Mouse (Mus musculus) left cerebral cortex, postnatal 36 days (tissue): ENCODE measurements around the gene Elf4. TPM values are rescaled to one million over a fixed set of nuclear protein-coding genes. Genes with fewer than 3 reads are reported as not detected.
"Not testable (repeated sequence)": the region's sequence is repeated elsewhere in the genome, so short reads cannot be mapped to it uniquely, and the experiment has no call there.

Experiments used
- DNase-seq, 2 experiments: peaks; one replicate each; pipeline ENCODE4 v3.0.0; 2021 to 2022; ENCODE audit warnings: low spot score in 2 of 2, mixed read lengths in 1 of 2
- intact Hi-C: fragments of 180-260 bp; cut with DNase I; formaldehyde crosslinking; loops from one replicate; pipeline ENCODE4 v1.15.1; 2025
- total RNA-seq, 2 experiments: library from RNA; stranded (reverse); gene quantifications; 2 replicates each; pipeline ENCODE4 v1.2.3; 2021

The Elf4 gene
- total RNA-seq, 2 experiments from 2014 or later = 0.99 to 1.1 TPM

- no peak for DNase-seq
- intact Hi-C loops = no loop called here
Measured at GRCm38 (mm10) chrX:48441548-48441947, 21.4 kb downstream of the Elf4 start.

GRCm38 (mm10) chrX:48439036-48439435, 23.9 kb downstream of the Elf4 start:
- DNase-seq = no peak
- intact Hi-C loops = no loop called here

- intact Hi-C loops, DNase-seq: not testable (repeated sequence)
Measured at GRCm38 (mm10) chrX:48436082-48436481, 26.9 kb downstream of the Elf4 start.

- DNase-seq = no peak
- intact Hi-C loops = no loop called here
Measured at GRCm38 (mm10) chrX:48435477-48435900, 27.4 kb downstream of the Elf4 start.

GRCm38 (mm10) chrX:48434251-48434650, 28.7 kb downstream of the Elf4 start:
- no peak for DNase-seq
- intact Hi-C loops = no loop called here

- no peak for DNase-seq
Measured at GRCm38 (mm10) chrX:48433527-48433899, 29.4 kb downstream of the Elf4 start.

GRCm38 (mm10) chrX:48432599-48433526, 30.1 kb downstream of the Elf4 start:
- DNase-seq = no peak
- intact Hi-C loops = no loop called here

More at GRCm38 (mm10) chrX:48433527-48433899, 29.4 kb downstream of the Elf4 start:
- intact Hi-C loops = no loop called here

GRCm38 (mm10) chrX:48429538-48429937, 33.4 kb downstream of the Elf4 start:
- no peak for DNase-seq
- intact Hi-C loops = no loop called here

GRCm38 (mm10) chrX:48429100-48429499, 33.8 kb downstream of the Elf4 start:
- no peak for DNase-seq
- intact Hi-C loops = no loop called here

- intact Hi-C loops = no loop called here
- no peak for DNase-seq
Measured at GRCm38 (mm10) chrX:48428642-48429041, 34.3 kb downstream of the Elf4 start.

GRCm38 (mm10) chrX:48428241-48428640, 34.7 kb downstream of the Elf4 start:
- no peak for DNase-seq
- intact Hi-C loops = no loop called here

DNA sequence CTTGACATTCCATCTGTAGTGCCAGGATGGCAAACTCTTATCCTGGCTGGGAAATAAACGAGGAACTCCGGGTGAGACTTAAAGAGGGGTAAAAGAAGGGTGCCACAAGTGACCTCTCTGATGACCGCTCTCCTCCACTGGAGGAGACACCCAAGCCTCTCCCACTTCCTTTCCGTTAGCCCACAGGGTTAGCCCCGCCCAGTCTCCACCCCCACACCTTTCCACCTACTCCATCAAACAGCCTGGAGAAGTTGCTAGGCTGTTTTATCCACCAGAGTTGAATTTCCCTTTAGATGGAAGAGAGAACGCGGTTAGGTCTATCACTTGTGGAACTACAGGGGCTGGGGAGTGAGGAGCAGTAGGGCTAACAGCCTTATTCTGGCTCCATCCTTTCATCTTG, 37.7 kb downstream of the Elf4 start:
- intact Hi-C loops = no loop called here

GRCm38 (mm10) chrX:48424583-48424982, 38.3 kb downstream of the Elf4 start:
- intact Hi-C loops = no loop called here
- DNase-seq = no peak

More for the DNA sequence above, 37.7 kb downstream of the Elf4 start:
- no peak for DNase-seq

- DNase-seq = no peak
- intact Hi-C loops = no loop called here
Measured at GRCm38 (mm10) chrX:48423671-48424070, 39.3 kb downstream of the Elf4 start.

DNA sequence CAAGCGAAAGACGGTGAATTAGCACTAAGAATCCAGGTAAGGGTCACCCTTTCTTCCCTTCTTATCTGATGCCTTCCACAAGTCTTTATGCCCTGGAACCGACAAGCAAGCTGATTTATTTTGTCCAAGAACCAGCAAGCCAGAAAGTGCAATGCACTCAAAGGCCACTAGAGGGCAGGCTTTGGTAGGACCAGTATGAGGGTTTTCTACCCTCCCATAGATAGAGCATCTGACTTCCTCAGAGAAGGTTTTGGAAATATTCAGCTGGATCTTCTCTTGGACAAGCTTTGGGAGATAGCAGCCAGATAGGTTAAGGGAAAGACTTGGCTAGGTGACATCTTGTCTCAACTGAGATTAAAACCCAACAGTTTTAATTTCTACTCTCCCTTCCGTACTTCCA, 39.9 kb downstream of the Elf4 start:
- DNase-seq = peak; percentile 33 to 60
- intact Hi-C loops = no loop called here

DNA sequence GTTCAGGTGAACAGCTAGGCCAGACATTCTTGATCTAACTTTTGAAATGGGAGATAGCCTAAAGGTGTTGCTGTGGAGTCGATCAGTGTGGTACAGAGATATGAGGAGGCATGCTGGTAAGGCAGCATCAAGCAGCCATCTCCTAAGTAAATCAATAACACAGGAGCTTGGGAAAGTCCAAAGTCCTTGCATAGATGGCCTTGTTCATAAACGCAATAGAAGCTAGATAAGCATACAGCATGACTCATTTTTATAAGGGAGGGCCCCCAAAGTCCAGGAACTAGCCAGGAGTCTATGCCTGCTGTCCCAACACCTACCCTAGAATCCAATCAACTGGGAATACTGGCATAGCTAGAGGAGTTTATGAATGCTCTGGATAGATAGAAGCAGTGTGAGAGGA, 44.5 kb downstream of the Elf4 start:
- intact Hi-C loops = no loop called here
- DNase-seq = no peak

DNA sequence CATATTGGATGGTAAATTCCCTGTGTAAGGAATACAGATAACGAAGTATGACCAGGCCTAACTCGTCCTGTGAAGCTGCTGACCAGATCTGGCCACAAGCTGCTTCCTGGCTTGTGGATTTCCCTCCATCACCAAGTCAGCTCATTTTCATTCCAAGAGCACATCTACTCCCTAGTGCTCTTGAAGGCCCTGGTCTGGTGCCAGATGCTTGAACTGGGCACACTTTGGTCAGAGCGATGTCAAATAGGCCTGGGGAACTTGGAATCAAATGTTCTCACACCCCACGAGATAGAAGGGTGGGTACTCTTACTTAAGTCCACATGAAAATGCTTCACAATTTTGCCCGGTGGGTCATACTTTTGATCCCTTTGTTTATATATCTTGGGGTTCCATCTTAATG, 48.6 kb downstream of the Elf4 start:
- DNase-seq = no peak
- intact Hi-C loops = loop anchor here (5.0 kb wide), 1 partner anchor 422 kb away; no protein-coding TSS in a partner anchor

- intact Hi-C loops = loop anchor here (5.0 kb wide), 1 partner anchor 420 kb away; no protein-coding TSS in a partner anchor
- DNase-seq = no peak
Measured at GRCm38 (mm10) chrX:48412629-48413028, 50.3 kb downstream of the Elf4 start.

- no peak for DNase-seq
- intact Hi-C loops = loop anchor here (5.0 kb wide), 1 partner anchor 418 kb away; no protein-coding TSS in a partner anchor
Measured at GRCm38 (mm10) chrX:48410388-48410776, 52.5 kb downstream of the Elf4 start.

GRCm38 (mm10) chrX:48409611-48410387, 53.1 kb downstream of the Elf4 start:
- intact Hi-C loops = loop anchor here (5.0 kb wide), 1 partner anchor 417 kb away; no protein-coding TSS in a partner anchor
- DNase-seq = peak; percentile 78 to 81
